Mouse (Mus musculus) ES-E14 (cell line): ENCODE measurements around the gene Ccdc50. TPM values are rescaled to one million over a fixed set of nuclear protein-coding genes. Genes with fewer than 3 reads are reported as not detected.

Experiments used
- DNase-seq: peaks from one replicate; pipeline ENCODE4 v3.0.0-alpha.2; 2013; ENCODE audit warnings: low read depth, low spot score
- H3K27ac ChIP-seq: 2 replicates; pipeline ENCODE4 v1.5.1; 2012; ENCODE audit warnings: low read depth, mild to moderate bottlenecking, low read length, moderate library complexity, mixed read lengths; ENCODE audit not compliant: poor library complexity, insufficient read depth, severe bottlenecking
- H3K36me3 ChIP-seq: 2 replicates; pipeline ENCODE4 v1.6.1; 2012; ENCODE audit warnings: mild to moderate bottlenecking, low read length, moderate library complexity, mixed read lengths; ENCODE audit not compliant: control insufficient read depth, poor library complexity, insufficient read depth, severe bottlenecking
- H3K4me1 ChIP-seq, 2 experiments: fragments of 150-350 bp in 1 of 2; sonication (generic) in 1 of 2; 2 replicates each; pipeline ENCODE4 v1.6.1; 2012; ENCODE audit warnings: low read length in 2 of 2, mild to moderate bottlenecking in 1 of 2, mixed read lengths in 1 of 2; ENCODE audit not compliant: control insufficient read depth in 2 of 2, insufficient read depth in 2 of 2, poor library complexity in 1 of 2
- H3K4me3 ChIP-seq, 2 experiments: fragments of 150-350 bp in 1 of 2; sonication (generic) in 1 of 2; 2 replicates each; pipeline ENCODE4 v1.5.1; 2012; ENCODE audit warnings: low read length in 2 of 2, low read depth in 1 of 2, mild to moderate bottlenecking in 1 of 2, mixed read lengths in 1 of 2; ENCODE audit not compliant: insufficient read depth in 1 of 2, poor library complexity in 1 of 2, severe bottlenecking in 1 of 2
- H3K9ac ChIP-seq: 2 replicates; pipeline ENCODE4 v1.6.1; 2012; ENCODE audit warnings: low read depth, mild to moderate bottlenecking, low read length, mixed read lengths; ENCODE audit not compliant: poor library complexity, insufficient read depth, severe bottlenecking
- H3K9me3 ChIP-seq: fragments of 150-350 bp; sonication (generic); 2 replicates; pipeline ENCODE4 v1.6.1; 2012; ENCODE audit warnings: low read depth, mild to moderate bottlenecking, low read length; ENCODE audit not compliant: control insufficient read depth, insufficient read depth
- CHD2 ChIP-seq: IDR thresholded peaks from 2 replicates; pipeline ENCODE4 v1.6.1; 2014; ENCODE audit warnings: mild to moderate bottlenecking, low read depth, low read length, inconsistent platforms
- HCFC1 ChIP-seq: IDR thresholded peaks from 2 replicates; pipeline ENCODE4 v1.6.1; 2012; ENCODE audit warnings: low read length, inconsistent platforms, borderline replicate concordance; ENCODE audit not compliant: insufficient read depth
- MAFK ChIP-seq: IDR thresholded peaks from 2 replicates; pipeline ENCODE4 v1.6.1; 2014; ENCODE audit warnings: mild to moderate bottlenecking, low read depth, low read length, inconsistent platforms; ENCODE audit not compliant: insufficient read depth
- ZC3H11A ChIP-seq: IDR thresholded peaks from 2 replicates; pipeline ENCODE4 v1.6.1; 2012; ENCODE audit warnings: low read depth, mild to moderate bottlenecking, inconsistent platforms, low read length, borderline replicate concordance
- ZNF384 ChIP-seq: IDR thresholded peaks from 2 replicates; pipeline ENCODE4 v1.6.1; 2012; ENCODE audit warnings: low read depth, low read length, inconsistent platforms
- in situ Hi-C, 2 experiments: fragments of 600-800 bp; cut with MboI; formaldehyde crosslinking; loops; one replicate each; pipeline ENCODE4 v1.15.1; 2025; ENCODE audit warnings: low sequenced_read_pairs in 2 of 2, inconsistent platforms in 1 of 2; ENCODE audit not compliant: unreplicated experiment in 2 of 2
- total RNA-seq: library from RNA; depleted of rRNA; stranded (reverse); fragments of 300-350 nt; gene quantifications from 2 replicates; pipeline ENCODE4 v1.2.3, GENCODE M21; 2012

Ccdc50 gene
- total RNA-seq, 1 experiment: 32.2 TPM

DNA sequence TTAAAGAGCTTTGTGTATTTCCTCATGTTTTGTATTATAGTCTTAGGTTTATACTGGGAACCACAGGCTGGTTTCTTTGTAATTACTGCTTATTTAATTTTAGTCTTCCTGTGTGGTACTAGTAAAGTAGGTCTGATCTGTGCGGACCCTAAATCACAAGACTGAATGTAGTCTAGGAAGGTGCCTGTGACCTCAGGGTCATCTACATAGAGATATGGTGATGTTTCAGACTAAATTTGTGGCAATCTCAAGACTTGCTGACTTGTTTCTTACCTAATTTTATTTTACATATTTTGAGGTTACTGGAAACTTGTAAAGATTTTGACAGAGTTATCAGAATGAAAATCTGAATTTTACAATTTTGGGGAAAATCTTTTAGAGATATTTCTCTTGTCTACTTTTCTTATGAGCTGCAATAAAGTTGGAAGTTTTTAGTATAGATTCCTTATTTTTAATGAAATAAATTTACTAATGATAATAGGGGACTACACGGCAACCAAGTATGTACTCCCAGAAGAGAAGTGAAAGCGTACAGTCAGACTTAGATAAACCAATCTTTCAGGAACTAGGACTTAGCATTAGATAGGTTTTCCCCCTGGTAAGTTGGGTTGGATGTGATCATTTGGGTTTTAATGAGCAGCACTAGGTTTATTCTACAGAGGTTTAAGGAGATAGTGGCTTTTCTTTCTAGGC, 10.5 kb downstream of the Ccdc50 start:
- Histone ChIP-seq H3K4me3 (no peak overlapping the region), H3K9ac (no peak overlapping the region), H3K27ac (no peak overlapping the region), H3K36me3 (no peaks in the 10 kb centered on the region), H3K9me3 (no peaks in the 10 kb centered on the region), H3K4me1 (no peaks in the 10 kb centered on the region)
- TF ChIP-seq MAFK: no peak
- no peak for TF ChIP-seq HCFC1
- no peak for TF ChIP-seq CHD2
- no peak for TF ChIP-seq ZC3H11A
- no peak for DNase-seq
- in situ Hi-C loops: no loop called here

DNA sequence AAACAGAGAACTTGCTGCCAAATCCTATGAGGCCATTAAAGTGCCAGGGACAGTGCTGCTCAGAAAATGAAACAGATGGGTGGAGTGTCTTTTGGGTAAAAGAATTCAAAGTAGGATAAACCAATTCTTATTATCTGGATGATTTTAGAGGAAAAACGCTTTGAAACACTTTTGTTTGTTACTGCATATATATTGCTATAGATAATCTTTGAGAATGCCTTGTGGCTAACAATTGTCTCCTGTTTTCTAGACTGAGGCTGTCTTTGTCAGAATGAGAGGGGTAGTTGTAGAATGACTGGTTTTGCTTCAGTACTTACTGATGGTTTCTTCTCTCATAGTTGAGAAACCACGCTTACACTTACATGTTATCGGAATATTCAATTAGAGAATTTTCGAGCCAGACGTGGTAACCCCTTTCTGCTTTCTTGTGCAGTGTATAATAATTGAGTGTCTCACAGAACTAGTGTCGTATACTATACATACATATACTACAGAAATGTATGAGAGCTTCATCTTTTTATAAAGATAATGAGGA, 11.1 kb downstream of the Ccdc50 start:
- TF ChIP-seq HCFC1: no peak
- no peak for TF ChIP-seq CHD2
- Histone ChIP-seq H3K36me3 (no peaks in the 10 kb centered on the region), H3K4me1 (no peaks in the 10 kb centered on the region), H3K4me3 (no peak overlapping the region), H3K9ac (no peak overlapping the region), H3K27ac (no peak overlapping the region), H3K9me3 (no peaks in the 10 kb centered on the region)
- no peak for DNase-seq
- in situ Hi-C loops: no loop called here

DNA sequence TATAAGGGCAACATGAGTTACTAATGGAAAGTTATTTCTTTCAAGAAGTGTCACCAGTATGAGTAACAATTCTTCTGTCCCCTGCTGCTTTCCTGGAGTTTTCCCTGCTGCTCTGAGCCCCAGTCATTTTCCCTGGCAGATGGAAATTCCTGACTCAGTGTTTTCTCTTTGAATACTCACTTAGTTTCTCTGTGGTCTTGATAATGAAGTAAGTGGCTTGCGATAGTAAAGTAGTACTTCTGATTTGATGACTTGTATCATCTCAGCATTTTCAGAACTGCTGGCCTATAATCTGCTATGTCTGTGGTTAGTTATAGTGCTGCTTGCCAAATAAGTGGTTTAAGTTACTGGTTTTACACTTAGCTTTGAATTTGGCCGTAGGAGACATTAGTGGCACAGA, 12.9 kb downstream of the Ccdc50 start:
- no peaks in the 10 kb centered on the region for H3K36me3 ChIP-seq
- TF ChIP-seq MAFK: no peak
- no peak for TF ChIP-seq CHD2
- no peaks in the 10 kb centered on the region for H3K9me3 ChIP-seq
- H3K4me3 ChIP-seq: no peak overlapping the region
- in situ Hi-C loops: no loop called here
- DNase-seq: no peak
- H3K4me1 ChIP-seq: no peaks in the 10 kb centered on the region
- no peak overlapping the region for H3K27ac ChIP-seq
- no peak overlapping the region for H3K9ac ChIP-seq

DNA sequence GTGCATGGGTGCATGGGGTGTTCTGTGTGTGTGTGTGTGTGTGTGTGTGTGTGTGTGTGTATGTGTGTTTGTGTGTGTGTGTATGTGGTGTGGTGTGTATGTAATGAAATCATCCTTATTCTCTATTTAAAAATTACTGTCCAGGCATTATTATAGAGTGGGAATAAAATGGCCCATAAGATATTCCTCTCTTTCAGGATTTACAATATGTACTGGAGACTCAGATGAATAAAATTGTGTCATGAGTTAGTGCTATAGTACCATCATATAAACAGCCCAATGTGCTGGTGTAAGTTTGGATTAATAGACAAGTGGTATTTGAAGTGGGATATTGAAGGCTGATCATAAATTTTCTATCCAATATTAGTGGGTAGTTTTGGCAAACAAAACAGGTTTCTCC, 15.4 kb downstream of the Ccdc50 start:
- Histone ChIP-seq H3K36me3 (no peaks in the 10 kb centered on the region), H3K27ac (no peak overlapping the region), H3K9ac (no peak overlapping the region), H3K4me1 (no peaks in the 10 kb centered on the region), H3K9me3 (no peaks in the 10 kb centered on the region), H3K4me3 (no peak overlapping the region)
- no peak for DNase-seq
- in situ Hi-C loops: no loop called here
- TF ChIP-seq ZNF384 (no peak), CHD2 (no peak), MAFK (no peak), ZC3H11A (no peak), HCFC1 (no peak)

DNA sequence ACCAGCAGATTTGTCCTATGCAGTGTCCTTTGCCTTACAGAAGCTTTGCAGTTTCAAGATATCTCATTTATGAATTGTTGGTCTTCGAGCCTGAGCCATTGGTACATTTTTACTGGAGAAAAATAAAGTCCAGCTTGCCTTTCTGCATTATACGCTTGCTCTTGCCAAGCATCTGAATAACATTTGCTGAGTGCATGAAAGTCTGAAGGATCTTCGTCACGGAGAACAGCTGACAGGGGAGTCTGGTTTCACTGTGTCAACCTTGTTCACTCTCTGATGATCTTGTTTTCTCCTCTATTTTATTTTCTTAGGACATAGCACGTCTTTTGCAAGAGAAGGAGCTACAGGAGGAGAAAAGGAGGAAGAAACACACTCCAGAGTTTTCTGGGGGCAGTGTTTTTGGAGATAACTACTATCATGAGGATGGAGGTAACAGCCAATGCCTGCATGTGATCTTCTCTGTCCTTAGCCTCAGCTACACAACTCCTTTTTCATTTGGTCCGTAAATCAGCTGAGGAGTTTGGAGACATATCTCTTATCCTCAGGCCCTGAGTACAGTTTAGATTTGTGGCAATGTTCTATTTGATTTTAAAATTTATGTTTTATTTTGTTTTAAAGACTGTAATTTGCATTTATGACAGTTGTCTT, 28.4 kb downstream of the Ccdc50 start:
- in situ Hi-C loops: no loop called here
- no peak for TF ChIP-seq ZC3H11A
- TF ChIP-seq MAFK: no peak
- no peak for TF ChIP-seq ZNF384
- TF ChIP-seq HCFC1: no peak
- H3K36me3 ChIP-seq: peaks cover 5% of the 10 kb centered on the region; the same call in 1 of the 2 replicates
- no peaks in the 10 kb centered on the region for H3K9me3 ChIP-seq
- H3K4me1 ChIP-seq: no peaks in the 10 kb centered on the region
- no peak for DNase-seq
- H3K9ac ChIP-seq: no peak overlapping the region
- H3K4me3 ChIP-seq: no peak overlapping the region
- H3K27ac ChIP-seq: no peak overlapping the region
